Mouse (Mus musculus) retina, embryonic 14.5 days (tissue): ENCODE results near the gene Sla2.
A peak's percentile ranks its signal among the peaks of the same experiment; 100 is the strongest.
"Not testable (repeated sequence)": the region's sequence is repeated elsewhere in the genome, so short reads cannot be mapped to it uniquely, and the experiment has no call there.

Experiments used
- DNase-seq: peaks from one replicate; pipeline ENCODE4 v3.0.0-alpha.2; 2015; ENCODE audit warnings: low spot score

Gene Sla2

GRCm38 (mm10) chr2:156868994-156869393 lies 18.0 kb downstream of the Sla2 start:
- no peak for DNase-seq

GRCm38 (mm10) chr2:156864481-156864880 lies 22.5 kb downstream of the Sla2 start:
- no peak for DNase-seq

DNA sequence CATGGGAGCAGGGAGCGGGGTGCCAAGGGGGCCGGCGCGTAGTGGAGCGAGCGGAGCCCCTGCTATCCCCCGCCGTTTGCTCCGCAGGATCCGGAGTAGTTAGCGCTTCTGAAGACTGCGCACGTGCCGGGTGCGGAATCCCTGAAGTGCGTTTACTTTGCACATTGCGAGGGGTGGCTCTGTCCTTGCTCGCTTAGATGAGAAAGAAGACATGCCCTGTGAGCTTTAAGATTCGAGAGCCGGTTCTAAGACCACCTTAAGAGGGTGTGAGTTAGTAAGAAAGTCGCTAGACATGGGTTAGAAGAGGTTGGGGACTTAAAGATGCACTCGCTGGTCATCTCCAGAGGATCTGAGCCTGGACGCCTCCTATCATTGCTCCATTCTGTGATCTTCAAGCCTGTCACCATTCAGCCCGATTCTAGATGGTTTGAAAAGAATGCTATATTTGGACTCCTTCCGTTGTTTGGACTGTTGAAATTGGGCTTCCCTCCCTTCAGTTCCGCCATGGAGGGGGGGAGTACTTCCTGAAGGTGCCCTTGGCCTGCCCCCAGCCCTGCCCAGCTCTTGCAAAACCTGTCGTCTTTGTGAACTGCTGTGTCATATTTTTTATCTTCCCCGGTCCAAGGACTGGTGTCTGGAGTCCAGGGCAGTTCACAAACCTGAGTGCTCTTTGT lies 23.4 kb downstream of the Sla2 start:
- no peak for DNase-seq

DNA sequence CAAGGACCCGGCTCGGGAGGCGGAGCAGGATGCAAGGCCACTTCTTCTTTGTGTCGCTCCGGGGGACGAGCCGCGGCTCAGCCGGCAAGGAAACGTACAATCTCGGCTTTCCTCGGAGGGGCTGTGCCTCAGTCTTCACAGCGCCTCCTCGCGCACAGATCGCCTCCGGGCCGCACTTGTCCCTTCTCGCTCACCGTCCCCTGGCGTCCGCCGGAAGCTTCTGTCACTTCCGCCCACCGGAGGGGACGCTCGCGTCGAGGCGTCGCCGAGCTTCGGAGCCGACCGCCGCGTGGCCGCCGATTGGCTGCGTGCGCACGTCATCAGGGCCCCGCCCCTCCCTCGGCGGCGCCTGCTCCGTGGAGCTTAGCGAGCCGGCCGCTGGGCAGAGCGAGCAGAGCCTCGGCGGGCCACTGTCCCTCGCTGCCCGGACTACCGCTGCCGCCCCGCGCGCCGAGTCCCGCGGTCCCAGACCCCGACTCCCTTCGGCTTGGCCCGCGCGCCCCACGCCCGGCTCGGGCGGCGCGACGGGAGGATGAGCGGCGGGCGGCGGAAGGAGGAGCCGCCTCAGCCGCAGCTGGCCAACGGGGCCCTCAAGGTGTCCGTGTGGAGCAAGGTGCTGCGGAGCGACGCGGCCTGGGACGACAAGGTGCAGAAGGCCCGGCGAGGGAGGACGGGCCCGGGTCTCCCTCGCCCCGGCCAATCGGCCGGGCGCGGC lies 24.1 kb downstream of the Sla2 start, which contains the start of gene Rab5if:
Gene Rab5if (plus strand): TSS at position 357 of the 715 bp plus-strand sequence.
- peak; percentile 97 for DNase-seq

- DNase-seq: no peak
Measured at GRCm38 (mm10) chr2:156862041-156862717, 24.8 kb downstream of the Sla2 start.

DNA sequence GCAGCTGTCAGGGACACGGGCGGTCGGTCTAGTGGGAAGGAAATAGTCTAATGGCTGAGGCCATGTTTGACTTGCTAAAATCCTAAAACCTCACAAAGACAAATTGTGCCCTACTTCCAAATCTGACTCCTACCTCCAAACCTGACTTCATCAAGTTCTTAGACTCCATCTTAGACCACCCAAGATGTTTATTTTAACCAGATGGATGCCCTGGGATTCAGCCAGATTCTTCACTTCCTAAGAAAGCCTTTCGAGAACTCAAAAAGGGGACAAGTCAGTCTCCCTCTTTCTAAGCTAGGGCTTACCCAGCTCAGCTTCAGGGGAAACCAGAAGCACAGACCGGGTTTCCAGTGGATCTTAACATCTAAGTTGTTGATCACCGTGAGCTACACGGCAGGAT lies 28.3 kb downstream of the Sla2 start:
- no peak for DNase-seq

DNA sequence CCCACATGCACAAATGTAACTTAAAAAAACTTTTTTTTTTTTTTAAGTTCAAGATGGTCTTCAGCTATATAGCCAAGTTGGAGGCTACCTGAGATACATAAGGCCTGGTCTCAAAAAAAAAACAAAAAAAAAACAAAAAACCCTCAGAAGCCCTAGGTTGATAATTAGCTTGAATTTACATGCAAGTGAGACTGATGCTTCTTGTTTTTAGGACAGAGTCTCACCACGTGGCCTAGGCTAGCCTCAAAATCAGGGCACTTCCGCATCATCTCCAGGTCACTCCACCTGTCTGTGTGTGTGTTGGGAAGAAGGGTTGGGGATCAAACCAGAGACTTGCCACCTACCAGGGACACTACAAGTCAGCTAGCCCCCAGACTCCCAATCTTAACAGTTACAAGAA lies 29.2 kb downstream of the Sla2 start, which contains the start of gene 4930518I15Rik:
Gene 4930518I15Rik (minus strand): TSS at position 112 of the 400 bp plus-strand sequence.
- DNase-seq: no peak

DNA sequence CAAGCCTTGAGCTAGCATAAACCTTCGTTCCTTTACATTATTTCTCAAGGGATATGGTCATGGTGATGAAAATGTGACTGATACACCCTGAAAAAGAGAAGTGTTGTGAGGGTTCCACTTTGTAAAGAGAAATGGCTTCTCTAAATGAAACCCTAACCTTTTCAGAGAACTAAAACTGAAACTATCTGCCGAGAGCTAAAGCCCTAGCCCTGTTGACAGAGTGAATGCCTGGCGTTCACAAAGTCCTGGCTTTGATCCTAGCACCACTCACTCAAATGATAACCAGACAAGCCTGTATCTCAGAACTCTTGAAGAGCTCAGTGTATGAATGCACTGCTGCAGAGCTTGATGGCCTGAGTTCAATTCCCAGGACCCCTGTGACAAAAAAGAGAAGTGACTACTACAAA lies 29.6 kb downstream of the Sla2 start:
- DNase-seq: no peak

DNA sequence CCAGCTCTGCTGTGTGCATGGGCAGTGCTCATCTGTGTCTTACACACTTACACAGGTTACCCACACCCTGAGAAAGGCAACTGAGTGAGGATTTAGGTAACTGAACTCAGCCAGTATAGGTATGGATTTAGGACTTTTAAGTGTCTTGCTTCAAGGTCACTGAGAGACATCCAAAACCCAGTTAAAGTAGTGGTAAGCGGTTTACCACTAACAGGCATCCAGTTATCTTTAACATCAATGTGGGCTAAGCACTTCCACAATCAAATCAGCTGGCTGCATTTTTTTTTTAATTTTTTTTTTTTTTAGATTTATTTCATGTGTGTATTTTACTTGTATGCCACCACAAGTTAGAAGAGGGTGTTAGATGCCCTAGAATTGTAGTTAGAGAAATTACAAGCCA lies 30.7 kb downstream of the Sla2 start:
- no peak for DNase-seq

DNA sequence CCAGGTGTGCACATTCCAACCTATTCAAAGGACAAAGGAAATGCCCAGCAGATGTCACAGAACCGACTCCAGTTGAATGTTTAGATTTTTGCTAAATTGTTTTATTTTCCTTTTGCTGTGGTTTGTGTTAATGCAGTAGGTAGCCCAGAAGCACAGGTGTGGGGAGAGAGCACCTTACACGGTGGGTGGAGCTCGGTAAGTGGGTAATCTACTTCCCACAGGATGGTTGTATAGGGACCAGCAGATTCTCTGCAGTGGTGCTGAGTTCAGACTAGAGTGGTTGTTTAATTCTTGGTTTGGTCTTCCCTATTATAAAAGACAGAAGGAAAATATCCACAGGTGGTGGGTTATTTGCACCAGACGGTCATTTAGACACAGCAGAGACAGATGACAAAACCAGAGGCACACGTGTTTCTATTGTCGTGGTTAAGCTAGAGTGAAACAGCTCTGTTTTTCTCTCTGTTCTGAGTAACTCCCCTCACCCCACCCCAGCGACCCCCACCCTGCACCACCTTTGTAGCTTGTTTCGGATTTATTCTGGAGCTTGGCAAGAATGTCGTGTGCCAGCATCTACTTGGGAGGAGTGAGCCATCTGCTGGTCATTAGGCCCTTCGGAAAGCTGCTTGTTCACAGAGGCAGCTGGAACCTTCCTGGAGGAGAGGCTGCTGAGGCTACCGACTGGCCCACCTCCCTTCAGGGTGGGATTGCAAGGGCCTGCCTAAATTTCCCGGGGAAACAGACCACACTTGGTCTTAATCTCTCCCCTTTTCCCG lies 32.8 kb downstream of the Sla2 start:
- peak; percentile 49 for DNase-seq

DNA sequence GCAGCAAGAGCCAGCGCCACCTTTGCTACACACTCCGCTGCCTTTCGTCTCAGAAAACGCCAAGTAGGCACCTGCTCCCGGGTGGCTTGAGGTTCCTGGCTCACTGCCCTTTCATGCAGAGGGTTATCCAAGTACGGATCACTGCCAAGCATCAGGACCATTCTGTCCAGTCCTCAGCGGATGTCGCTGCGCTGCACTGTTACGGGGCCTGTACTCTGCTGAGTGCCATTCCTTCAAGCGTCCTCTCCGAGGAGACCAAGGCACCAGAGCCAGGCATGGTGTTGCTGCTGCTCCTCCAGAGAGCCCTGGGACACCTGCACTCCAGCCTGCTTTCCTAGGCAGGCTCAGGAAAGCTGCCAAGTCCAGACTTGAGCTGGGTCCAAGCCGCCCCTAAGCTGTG lies 33.4 kb downstream of the Sla2 start:
- DNase-seq: not testable (repeated sequence)

DNA sequence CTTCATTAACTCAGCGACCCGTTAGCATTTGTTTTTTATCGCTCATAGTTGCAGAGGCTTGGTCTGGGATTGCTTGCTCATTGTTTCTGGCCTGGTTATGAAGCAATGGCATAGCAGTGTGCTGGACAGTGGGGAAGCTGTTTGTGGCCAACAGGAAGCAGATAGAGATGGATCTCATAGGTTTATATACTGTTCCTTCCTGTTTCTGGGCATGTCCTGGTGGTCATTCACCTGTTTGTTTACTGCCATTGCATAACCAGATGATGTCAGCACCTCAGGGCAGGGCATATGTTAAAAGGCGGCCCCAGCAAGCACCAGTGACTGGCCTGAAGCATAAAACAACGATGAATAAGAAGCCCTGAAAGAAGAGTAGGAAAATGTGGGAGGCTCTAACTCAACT lies 36.5 kb downstream of the Sla2 start:
- DNase-seq: no peak

DNA sequence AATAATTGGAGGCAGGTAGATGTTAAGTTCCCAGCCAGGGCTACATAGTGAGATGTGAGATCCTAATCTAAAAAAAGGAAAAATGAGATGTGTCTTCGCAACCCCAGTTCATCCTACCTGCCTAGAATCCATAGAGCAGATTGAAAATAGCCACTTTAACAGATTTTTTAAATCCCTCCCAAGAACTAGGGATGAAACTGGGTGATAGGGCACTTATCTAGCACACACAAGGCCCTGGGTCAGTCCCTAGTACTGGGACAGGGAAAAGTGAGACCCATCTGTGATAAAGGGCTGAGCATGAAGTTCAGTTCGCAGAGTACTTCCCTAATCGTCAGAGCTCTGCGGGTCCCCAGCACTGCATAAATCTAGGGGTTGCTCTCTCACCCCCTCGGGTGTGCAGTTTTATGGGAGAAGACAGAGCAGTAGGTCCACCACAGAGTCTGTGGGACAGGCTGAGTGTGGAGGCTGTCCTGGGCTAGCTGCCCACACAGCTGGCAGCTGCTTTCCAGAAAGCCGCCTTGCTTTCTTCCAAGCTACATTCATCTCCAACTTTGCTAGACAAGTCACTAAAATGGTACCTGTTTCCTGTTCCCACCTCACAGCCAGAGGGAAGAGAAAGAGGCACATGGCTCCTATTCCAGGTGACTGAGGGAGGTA lies 38.3 kb downstream of the Sla2 start:
- no peak for DNase-seq

- no peak for DNase-seq
Measured at GRCm38 (mm10) chr2:156847653-156848052, 39.3 kb downstream of the Sla2 start.

GRCm38 (mm10) chr2:156844715-156845114 lies 42.3 kb downstream of the Sla2 start:
- DNase-seq: no peak

DNA sequence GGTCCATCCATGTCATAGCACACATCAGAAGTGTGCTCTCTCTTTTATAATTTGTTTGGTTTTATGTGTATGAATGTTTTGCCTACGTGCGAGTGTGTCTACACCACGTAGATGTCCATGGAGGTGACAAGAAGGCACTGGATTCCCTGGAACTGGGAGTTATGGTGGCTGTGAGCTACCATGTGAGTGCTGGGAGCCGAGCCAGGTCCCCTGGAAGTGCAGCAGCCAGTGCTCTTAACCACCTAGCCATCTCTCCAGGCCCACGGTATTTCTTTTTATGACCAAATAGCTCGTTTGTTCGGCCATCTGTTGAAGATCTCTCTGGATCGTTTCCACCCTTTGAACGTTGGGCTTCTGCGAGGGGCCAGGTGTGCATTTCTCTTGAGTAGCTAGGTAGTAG lies 43.7 kb downstream of the Sla2 start:
- DNase-seq: no peak

GRCm38 (mm10) chr2:156842711-156843110 lies 44.3 kb downstream of the Sla2 start:
- no peak for DNase-seq

DNA sequence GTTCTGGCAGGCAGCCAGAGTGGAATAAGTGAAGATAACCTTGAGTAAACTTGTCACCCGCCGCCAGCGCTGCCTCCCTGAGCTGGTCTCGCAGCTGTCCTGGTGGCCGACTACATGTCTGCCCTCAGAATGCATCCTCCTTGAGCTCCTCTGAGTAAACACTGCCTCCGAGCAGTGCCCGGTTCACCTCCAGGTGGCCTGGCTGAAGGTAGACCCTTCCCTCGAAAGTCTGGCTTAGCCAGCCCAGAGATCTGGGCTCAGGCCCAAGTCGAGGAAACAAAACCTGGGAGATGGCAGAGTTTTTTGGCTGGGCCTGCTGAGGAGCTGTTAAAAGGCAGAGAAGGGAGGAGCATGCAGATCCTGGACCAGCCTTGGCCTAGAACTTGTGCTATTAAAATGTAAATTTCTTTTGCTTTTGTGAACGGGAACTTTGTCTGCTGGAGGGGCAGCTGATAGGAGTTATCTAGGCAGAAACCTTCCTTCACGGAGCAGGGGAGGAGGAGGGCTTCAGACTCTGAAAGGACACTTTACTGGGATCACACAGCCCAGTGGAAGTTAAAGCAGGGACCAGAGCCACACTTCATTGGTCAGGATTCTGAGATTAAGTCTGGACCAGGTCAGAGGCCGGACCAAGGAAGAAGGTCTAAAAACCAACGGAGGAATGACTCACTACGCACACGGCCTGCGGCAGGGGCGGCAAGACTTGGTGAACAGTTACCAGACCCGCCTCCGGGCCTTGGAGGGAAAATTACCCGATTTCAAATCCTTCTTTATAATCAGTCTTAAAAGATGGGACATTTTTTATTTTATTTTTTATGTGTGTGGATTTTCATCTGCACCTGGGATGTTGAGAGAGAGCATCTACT lies 44.9 kb downstream of the Sla2 start:
- DNase-seq: peak; percentile 46

GRCm38 (mm10) chr2:156841028-156841840 lies 45.8 kb downstream of the Sla2 start:
- DNase-seq: peak; percentile 67
